Mouse (Mus musculus) lung, postnatal 0 days (tissue): Measurements from ENCODE around the gene Cdan1.

ENCODE experiments used
- CTCF ChIP-seq: IDR thresholded peaks from 2 replicates; pipeline ENCODE4 v1.5.1; 2016; ENCODE audit warnings: antibody characterized with exemption, mild to moderate bottlenecking
- EP300 ChIP-seq: IDR thresholded peaks from 2 replicates; pipeline ENCODE4 v1.6.1; 2016; ENCODE audit warnings: antibody characterized with exemption, mild to moderate bottlenecking, control low read depth

DNA sequence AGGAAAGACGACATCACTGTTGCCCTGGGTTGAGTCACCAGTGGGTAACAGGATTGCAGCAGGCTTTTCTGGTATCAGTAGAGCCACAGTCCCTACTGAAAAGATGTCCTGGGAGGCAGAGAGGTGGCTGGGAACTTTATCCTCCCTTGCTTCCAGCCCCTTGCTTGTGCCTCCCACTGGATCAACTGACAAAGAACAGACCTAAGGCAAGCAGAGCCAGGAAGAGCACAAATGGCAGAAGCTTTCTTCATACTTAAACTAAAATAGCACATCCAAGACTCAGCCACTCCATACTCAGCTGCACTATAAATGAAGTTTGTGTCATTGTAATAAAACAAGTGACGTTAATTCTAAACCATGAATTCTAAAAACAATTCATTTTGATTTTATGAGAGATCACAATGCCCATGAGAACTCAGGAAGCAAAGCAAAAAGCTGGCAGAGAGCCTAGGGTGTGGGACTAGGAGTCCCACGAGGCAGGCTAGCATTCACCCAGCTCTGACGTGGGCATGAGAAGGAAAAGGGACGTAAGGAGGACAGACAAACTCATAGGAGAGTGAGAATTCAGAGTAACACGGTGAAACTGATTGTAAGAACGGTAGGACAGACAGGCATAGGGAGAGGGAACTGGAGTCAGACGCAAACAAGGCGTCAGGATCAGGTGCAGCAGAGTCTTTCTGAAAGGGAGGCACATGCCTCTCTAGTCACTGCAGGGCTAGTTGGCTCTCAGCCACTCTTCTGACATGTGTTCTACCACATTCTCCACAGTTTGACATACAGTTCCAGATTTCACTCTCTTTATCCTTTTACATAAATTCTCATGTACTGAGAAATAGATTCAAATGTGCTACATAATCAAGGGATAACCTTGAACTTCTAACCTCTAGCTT lies 21.8 kb upstream of the Cdan1 start:
- TF ChIP-seq EP300, result no peak
- TF ChIP-seq CTCF, result no peak
